Mouse (Mus musculus) T-helper 2 cell (primary cell): Measurements from ENCODE around the gene Rora.

Source experiments
- in situ Hi-C: fragments of 300-600 bp; cut with MboI, MseI; formaldehyde crosslinking; loops from one replicate; pipeline ENCODE4 v1.15.1; 2025; ENCODE audit warnings: high pct_unique_total_duplicates

Gene Rora

GRCm38 (mm10) chr9:69137398-69137797, 483.8 kb downstream of the Rora start:
- in situ Hi-C loops, result no loop called here

GRCm38 (mm10) chr9:69140144-69140543, 486.6 kb downstream of the Rora start:
- in situ Hi-C loops, result no loop called here

GRCm38 (mm10) chr9:69141859-69142258, 488.3 kb downstream of the Rora start:
- in situ Hi-C loops, result no loop called here

- in situ Hi-C loops, result no loop called here
Measured at GRCm38 (mm10) chr9:69146937-69147336, 493.4 kb downstream of the Rora start.

GRCm38 (mm10) chr9:69150224-69150623, 496.6 kb downstream of the Rora start:
- in situ Hi-C loops, result no loop called here

GRCm38 (mm10) chr9:69154684-69155083, 501.1 kb downstream of the Rora start:
- in situ Hi-C loops, result loop anchor here (5.0 kb wide), 1 partner anchor 93 kb away; no protein-coding TSS in a partner anchor

GRCm38 (mm10) chr9:69155836-69156595, 502.4 kb downstream of the Rora start:
- in situ Hi-C loops, result loop anchor here (5.0 kb wide), 1 partner anchor 91 kb away; no protein-coding TSS in a partner anchor

- in situ Hi-C loops, result no loop called here
Measured at GRCm38 (mm10) chr9:69160818-69161217, 507.2 kb downstream of the Rora start.

GRCm38 (mm10) chr9:69164653-69165052, 511.1 kb downstream of the Rora start:
- in situ Hi-C loops, result no loop called here

GRCm38 (mm10) chr9:69165096-69165836, 511.7 kb downstream of the Rora start:
- in situ Hi-C loops, result no loop called here

- in situ Hi-C loops, result no loop called here
Measured at GRCm38 (mm10) chr9:69174061-69174460, 520.5 kb downstream of the Rora start.

GRCm38 (mm10) chr9:69174527-69175116, 521.0 kb downstream of the Rora start:
- in situ Hi-C loops, result no loop called here

GRCm38 (mm10) chr9:69176988-69177387, 523.4 kb downstream of the Rora start:
- in situ Hi-C loops, result no loop called here

- in situ Hi-C loops, result no loop called here
Measured at GRCm38 (mm10) chr9:69179224-69179623, 525.6 kb downstream of the Rora start.

GRCm38 (mm10) chr9:69180961-69181360, 527.4 kb downstream of the Rora start:
- in situ Hi-C loops, result no loop called here

- in situ Hi-C loops, result no loop called here
Measured at GRCm38 (mm10) chr9:69181411-69181810, 527.8 kb downstream of the Rora start.

GRCm38 (mm10) chr9:69183888-69184287, 530.3 kb downstream of the Rora start:
- in situ Hi-C loops, result no loop called here

GRCm38 (mm10) chr9:69190726-69191125, 537.1 kb downstream of the Rora start:
- in situ Hi-C loops, result no loop called here

- in situ Hi-C loops, result no loop called here
Measured at GRCm38 (mm10) chr9:69192446-69192845, 538.9 kb downstream of the Rora start.

GRCm38 (mm10) chr9:69194638-69195605, 541.3 kb downstream of the Rora start:
- in situ Hi-C loops, result no loop called here

GRCm38 (mm10) chr9:69213796-69214195, 560.2 kb downstream of the Rora start:
- in situ Hi-C loops, result loop anchor here (25.0 kb wide), 1 partner anchor 524 kb away; no protein-coding TSS in a partner anchor
